Mouse (Mus musculus): ENCODE measurements at regions not wholly inside any gene's neighbourhood (a gene's known extent, or its start where the extent isn't known, plus 50 kb on each side); places are given as distances from the start of the nearest gene placed in this dataset.

DNA sequence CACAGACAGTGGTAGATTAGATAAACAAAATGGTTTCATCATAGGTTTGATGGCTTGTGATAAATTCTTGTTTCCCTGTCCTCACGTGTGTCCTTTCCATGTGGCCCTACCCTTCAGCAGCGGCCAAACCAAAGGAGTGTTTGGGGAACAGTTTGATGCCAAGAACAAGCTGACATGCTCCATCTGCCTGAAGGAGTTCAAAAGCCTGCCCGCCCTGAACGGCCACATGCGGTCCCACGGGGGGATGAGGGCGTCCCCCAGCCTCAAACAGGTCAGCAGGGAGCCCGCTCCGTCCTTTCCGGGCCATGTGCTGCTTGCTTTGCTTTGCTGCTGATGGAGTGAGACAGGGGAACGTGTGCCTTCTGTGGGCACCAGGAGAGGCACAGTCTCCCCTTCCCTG, 51.0 kb upstream of the Mrps10 start:
- no peak for DNase-seq

DNA sequence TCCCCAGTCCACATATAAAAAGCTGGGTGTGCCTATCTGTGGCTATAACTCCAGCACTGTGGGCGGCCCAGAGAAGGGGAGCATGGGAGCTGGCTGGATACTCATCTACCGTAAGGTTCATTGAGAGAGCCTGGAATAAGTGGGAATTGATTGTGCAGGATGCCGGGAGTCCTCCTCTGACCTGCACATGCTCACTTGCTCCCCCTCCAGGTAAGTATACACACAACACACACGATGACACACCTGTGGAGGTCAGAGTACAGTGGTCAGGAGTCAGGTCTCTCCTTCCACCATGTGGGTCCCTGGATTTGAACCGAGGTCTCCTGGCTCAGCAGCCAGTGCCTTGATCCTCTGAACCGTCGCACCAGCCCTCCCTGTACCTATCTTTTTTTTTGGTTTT, 55.5 kb upstream of the Mrps10 start:
- DNase-seq = no peak
- intact Hi-C loops (cut with DNase I; ENCODE audit: low total_unique reads) = no loop called here

More for the DNA sequence above, 51.0 kb upstream of the Mrps10 start:
- intact Hi-C loops (cut with DNase I; ENCODE audit: low total_unique reads) = no loop called here

DNA sequence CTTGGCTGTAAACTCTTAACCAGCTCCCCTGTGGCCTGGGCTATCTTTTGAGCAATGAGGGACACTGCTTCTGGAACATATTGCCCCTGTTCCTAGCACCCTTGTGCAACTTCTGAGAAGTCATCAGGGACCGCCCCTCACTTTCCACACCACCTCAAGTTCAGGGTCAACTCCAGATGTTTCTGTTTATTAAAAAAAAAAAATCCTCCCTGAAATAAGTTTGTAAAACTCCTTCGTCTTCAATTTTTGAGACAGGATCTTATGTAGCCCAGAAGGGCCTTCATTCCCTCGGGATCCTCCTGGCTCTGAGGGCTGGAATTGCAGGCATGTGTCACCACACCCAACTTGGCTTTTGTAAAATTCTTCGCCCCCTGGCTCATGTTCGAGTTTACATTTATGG, 57.4 kb upstream of the Mrps10 start:
- intact Hi-C loops (cut with DNase I; ENCODE audit: low total_unique reads) = no loop called here

DNA sequence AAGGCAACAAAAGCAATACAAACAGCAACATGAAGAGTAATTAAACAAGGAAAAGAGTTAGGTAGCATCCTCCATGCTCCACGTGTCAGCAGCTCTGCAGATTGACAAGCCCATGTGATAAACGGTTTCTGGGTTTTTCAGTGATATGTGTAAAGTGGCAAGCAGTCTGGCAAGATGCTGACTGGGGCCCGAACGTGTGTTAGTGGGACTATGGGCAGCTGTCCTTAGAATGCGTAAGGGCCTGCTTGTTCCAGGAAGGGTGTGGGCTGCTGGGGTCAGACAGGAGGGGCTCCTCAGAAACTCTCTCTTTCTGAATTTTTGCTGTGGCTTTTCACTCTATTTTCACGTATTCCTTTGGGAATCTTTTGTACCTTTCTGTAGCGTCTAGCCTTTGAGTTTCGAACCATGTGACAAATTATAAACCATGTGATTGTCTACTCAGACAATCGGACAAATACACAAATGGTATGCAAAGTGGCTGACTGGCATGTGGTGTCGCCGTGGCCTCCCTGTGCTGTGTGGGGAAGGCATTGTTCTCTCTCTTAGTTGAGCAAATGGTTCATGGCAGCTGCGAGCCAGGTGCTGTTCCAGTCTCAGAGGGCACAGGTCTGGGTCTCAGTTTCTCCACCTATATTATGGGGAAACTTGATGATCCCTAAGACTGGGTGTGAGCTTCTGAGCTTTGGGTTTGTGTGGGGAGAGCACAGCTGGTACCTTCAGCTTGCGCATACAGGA, 62.5 kb upstream of the Mrps10 start:
- intact Hi-C loops (cut with DNase I; ENCODE audit: low total_unique reads) = no loop called here
- DNase-seq = no peak

More for the DNA sequence above, 57.4 kb upstream of the Mrps10 start:
- no peak for DNase-seq

DNA sequence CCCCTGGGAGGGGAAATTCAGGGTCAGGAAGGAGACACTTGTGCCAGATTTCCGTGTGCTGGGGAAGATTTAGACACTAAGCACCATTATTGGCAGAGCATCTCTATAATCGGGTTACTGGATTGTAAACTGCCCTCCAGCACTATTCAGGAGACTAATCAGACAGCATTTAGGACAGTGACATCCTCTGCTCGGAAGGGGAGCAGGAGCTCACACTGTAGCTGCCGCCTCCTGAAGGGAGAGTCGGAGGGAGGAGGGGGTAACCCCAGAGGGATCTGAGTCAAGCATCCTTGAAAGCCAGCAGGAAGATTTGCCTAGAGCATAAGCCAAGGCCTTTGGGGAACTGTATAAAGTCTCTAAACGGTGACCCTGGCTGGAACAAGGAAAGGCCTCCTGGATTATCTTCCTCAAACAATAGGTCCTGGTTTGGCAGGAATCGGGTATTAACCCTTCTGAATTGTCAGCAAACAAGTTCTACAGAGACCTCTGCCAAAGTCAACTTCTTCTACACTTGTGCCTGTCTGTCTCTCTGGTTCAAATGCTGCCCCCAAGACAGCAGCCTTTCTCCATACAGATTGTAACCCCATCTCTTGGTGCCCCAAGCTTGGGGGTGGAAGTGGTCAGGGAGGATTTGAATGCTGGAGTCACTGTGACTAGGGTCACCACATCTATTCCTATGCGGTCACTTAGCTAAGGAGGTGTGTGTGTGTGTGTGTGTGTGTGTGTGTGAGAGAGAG, 64.1 kb upstream of the Mrps10 start:
- DNase-seq = peak; percentile 49

DNA sequence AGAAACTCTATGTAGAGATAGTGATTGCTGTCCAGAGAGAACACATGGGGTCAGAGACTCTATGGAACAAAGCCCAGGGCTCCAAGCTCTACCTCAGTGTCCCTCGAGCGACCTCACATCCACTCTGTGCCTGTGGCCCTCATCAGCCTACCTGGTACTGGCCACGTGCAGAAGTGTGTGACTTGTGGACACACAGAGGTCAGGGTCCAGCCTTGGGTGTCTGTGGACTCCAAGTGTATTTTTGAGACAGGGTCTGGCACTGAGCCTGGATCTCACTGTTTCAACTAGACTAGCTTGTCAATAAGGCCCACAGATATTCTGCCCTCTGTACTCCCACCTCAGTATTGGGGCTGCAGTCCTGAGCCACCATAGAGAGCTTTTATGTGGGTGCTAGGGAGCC, 65.1 kb upstream of the Mrps10 start:
- intact Hi-C loops (cut with DNase I; ENCODE audit: low total_unique reads) = no loop called here
- DNase-seq = no peak

More for the DNA sequence above, 64.1 kb upstream of the Mrps10 start:
- intact Hi-C loops (cut with DNase I; ENCODE audit: low total_unique reads) = no loop called here

DNA sequence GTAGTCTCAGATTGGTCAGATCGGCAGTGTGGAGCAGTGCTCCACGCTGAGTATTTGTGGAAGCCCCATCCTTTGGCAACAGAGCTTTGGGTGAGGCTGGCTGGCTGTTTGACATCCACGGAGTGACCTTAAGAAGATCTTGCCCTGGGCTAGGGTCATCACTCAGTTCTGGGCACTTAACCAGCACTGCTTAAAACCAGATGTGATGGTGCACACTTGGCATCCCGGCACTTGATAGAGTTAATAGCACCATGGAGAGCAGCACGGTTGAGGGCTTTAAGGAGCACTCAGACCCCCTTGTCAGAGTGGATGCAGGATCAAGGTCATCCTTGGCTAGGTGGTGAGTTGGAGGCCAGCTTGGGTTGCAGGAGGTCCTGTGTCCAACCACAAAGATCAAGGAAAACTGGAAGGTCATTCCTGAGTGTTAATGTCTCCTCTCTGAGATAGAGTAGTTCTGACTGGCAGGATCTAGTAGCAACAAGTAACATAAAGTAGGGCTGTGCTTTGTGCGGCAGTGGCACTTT, 70.2 kb upstream of the Mrps10 start:
- no peak for DNase-seq
- intact Hi-C loops (cut with DNase I; ENCODE audit: low total_unique reads) = no loop called here

DNA sequence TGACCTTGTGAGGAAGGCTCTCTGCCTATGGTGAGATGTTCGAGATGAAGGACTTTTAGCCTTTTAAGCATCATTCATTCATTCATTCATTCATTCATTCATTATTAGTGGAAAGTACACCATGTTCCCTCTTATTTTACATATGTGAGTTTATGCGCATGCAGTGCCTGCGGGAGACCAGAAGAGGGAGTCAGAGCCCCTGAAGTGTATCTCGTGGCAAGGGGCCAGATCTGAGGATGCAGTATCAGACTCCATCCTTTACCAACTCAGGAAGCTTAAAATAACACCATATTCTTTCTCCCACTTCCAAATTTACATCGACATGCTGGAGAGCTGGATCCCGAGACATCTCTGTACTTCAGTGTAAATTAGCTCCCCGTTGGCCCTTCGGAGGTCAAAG, 70.7 kb upstream of the Mrps10 start:
- no peak for DNase-seq
- intact Hi-C loops (cut with DNase I; ENCODE audit: low total_unique reads) = no loop called here

DNA sequence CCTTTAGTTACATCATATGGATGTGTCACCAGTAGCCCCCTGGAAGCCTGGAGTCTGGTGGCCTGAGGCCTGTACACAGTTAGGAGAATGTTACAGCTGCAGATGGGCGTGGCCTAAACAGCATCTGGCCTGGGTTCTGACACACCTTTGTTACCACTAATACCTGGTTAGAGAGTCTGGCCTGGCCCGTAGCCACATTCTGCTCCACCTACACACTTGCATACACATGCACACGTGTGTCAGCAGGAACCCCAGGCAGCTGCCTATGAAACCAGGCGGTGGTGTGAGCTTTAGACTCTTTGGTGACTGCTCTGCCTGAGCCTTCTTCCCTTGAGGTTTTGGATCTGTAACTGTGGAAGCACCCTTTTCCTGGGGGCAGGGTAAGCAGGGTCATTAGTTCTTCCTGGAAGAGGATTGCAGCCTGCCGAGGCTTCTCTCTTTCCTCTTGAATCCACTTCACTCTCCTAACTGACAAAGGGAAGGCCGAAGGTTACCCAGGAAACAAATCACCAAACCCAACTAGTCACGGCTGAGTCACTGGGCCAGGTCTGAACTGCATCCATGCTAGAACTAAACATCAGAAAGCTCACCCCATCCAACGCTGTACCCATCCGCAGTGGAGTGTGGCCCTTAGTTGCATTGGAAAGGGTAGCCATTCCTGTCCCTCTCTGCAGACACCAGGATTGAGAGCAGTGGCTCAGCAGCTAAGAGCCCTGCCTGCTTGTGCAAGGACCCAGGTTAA, 71.8 kb upstream of the Mrps10 start:
- intact Hi-C loops (cut with DNase I; ENCODE audit: low total_unique reads) = no loop called here
- DNase-seq = no peak

DNA sequence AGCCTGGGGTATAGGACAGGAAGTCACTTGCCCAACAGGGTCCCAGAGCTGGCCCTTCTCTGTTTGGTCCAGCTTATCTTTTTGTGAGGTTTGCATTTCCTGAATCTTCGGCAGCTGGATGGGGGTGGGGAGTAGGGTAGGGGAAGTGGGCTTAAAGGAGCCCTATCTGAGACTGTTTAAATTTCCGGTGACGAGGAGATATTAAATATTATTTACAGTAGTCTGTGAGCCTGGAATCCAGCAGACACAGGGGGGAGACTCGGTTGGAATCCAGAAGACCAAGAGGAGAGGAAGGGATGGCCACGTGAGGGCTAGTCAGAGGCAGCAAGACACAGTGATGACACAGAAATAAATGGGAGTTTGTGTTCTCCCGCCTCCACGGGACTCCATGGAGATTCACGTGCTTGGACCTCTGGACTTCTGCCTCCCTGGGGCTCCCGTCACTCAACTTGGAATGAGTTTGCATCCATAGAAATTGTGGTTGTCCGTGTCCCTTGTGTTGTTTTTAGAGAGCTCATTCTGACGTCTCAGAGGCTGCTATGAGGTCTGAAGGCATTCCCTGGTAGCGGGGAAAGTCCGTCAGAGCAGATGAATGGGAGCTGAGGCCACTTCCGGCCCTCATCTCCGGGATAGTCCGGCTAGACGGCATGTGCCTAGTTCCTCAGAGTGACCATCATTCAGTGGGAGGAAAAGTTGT, 73.2 kb upstream of the Mrps10 start:
- DNase-seq = no peak
- intact Hi-C loops (cut with DNase I; ENCODE audit: low total_unique reads) = no loop called here

DNA sequence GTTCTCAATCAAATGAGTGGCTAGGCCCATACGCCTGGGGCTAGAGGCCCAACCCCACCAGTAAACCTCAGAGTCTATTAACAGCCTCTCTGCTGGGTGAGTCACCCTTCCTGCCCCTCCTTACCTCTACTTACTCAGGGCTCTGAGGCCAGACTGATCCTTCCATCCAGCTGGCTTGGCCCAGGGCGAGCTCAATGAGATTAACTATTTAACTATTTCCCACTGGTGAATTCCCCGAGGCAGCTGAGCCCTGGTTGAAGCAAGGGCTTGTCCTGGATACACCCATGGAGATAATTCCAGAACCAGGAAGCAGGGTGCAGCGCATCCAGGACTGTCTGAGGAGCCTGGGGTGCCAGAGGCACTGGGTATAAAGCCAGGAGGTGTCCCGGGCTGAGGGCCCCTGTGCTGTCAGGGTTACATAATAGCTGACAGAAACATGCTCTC, 74.6 kb upstream of the Mrps10 start:
- intact Hi-C loops (cut with DNase I; ENCODE audit: low total_unique reads) = no loop called here
- DNase-seq = peak; percentile 73

DNA sequence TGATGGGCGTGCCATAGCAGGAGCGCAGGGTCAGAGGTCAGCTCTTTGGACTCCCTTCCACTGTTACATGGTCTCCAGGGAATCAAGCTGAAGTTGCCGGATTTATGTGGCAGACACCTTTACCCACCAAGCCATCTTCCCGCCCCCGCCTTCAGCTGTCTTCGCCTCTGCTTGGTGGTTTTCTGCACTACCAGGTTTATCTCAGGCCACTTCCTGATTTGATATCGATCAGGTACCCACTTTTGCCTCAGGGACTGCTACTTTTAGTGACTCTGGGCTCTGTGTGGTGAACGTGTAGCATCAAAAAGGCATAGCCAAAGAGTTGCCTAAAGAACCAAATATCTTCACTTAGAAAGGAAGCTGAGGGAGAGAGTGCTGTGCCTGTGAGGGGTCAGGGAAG, 75.5 kb upstream of the Mrps10 start:
- intact Hi-C loops (cut with DNase I; ENCODE audit: low total_unique reads) = no loop called here
- DNase-seq = no peak

DNA sequence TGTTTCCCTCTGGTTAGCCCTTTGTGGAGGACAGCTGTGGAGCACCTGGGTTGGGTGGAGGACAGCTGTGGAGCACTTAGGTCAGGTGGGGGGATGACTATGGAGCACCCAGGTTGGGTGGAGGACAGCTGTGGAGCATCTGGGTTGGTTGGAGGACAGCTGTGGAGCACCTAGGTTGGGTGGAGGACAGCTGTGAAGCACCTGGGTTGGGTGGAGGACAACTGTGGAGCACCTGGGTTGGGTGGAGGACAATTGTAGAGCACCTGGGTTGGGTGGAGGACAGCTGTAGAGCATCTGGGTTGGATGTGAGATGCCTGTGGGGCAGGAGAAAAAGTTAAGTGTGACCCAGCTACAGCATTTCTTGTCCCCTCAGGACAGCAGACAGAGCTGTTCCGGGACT, 77.1 kb upstream of the Mrps10 start:
- no peak for DNase-seq
- intact Hi-C loops (cut with DNase I; ENCODE audit: low total_unique reads) = no loop called here

DNA sequence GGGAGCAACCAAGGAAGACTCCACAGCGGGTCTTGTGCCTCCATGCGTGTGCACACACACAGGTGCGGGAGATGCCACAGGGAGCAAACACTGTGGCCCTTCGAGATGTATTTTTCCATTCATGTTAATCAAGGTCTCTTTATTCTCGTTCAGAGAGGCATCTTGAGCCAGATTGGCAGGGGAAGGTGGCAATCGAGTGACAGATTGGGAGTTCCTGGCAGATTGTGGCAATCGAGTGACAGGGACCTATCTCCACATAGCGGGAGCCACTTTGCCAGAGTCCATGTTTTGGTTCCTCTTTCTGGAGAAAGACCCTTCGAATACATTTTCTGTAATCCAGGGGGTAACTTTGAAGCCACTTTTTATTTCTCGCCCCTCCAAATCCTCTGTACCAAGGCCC, 83.1 kb upstream of the Mrps10 start:
- intact Hi-C loops (cut with DNase I; ENCODE audit: low total_unique reads) = no loop called here
- no peak for DNase-seq

DNA sequence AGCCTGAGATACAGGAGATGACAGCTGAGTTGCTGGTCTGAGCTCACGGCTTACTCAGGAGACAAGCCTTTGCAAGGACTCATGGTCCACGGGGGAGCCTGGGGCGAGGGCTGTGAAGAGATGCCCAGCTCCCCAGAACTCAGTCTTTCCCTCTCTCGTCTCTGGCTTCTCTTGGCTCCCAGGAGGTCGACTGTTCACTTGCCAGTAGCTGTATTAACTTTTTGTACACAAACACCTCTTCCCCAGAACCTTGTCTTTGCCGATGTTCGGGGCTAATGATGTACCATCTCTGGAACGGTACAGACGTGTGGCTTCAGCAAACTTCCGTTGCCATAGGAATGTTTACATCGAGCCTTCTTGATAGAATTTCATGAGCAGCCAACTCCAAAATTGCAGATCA, 84.5 kb upstream of the Mrps10 start:
- DNase-seq = no peak

DNA sequence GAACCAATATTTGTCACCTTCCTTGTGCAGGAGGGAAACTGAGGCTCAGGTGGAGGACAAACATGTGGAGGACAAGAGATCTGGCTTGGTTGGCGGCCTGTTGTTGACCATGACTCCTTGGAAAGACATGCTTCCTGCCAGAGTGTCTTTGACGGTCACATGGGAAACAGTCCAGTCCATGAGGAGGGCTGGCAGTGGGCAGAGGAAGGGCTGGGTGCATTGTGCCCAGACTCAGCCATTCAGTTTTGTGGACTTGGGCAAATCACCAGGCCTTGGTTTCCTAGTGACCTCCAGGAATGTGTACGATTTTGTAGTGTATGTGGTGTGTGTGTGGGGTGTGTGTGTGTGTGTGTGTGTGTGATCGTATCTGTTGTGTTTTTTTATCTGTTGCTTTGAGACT, 85.5 kb upstream of the Mrps10 start:
- intact Hi-C loops (cut with DNase I; ENCODE audit: low total_unique reads) = no loop called here

More for the DNA sequence above, 84.5 kb upstream of the Mrps10 start:
- intact Hi-C loops (cut with DNase I; ENCODE audit: low total_unique reads) = no loop called here

DNA sequence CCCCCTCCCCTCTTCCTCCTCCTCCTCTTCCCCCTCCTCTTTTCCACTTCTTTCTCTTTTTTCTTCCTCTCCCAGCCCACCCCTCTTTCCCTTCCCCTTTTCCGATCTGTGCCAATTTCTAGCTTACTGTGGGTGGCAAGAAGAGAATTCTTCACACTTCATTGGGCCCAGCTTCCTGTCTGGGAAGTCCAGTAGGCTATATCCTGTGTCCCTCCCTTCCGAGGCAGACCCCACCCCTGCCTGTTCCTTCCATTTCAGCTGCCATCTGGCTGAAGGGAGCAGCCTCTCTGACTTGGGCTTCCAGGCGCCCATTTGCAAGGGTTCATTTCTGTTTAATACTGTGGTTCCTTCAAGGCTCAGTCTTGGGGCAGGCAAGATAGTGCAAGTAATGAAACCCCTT, 86.2 kb upstream of the Mrps10 start:
- intact Hi-C loops (cut with DNase I; ENCODE audit: low total_unique reads) = no loop called here
- DNase-seq = no peak

More for the DNA sequence above, 85.5 kb upstream of the Mrps10 start:
- DNase-seq = no peak

DNA sequence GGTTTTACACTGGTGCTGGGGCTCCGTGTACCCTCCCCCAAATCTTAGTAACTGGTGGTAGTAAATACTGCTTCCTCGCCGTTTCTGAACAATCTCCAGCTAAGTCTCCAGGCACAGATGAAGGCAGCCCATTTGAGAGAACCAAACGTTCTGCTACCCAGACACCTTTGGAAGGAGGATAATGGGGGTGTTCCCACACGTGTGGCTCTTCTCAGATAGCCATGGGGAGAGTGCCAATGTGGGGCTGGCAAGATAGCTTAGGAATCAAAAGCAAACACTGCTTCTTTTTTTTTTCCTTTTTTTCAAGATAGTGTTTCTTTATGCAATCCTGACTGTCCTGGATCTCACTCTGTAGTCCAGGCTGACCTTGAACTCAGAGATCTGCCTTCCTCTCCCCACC, 90.8 kb upstream of the Mrps10 start:
- no peak for DNase-seq
- intact Hi-C loops (cut with DNase I; ENCODE audit: low total_unique reads) = no loop called here

DNA sequence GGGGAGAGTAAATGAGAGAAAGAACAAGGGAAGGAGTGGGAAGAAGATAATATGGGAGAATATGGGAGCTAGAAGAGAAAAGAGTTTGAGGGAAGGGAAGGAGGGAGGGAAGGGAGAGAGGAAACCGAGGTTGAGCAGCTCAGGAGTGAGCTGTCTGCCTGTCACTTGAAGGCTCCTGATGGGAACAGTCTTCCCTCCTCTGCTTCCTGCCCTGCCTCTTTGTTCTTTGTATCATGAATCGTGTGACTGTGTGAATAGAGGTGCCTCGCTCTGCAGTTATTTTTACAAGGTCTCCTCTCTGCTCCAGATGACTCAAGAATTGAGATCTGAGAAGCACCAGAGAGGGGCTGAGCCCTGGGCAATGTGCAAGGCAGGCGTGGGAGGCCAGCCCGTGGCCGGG, 92.0 kb upstream of the Mrps10 start:
- DNase-seq = no peak
- intact Hi-C loops (cut with DNase I; ENCODE audit: low total_unique reads) = no loop called here
